Mouse (Mus musculus) liver, adult 2 months (tissue): ENCODE measurements at regions not wholly inside any gene's neighbourhood (a gene's known extent, or its start where the extent isn't known, plus 50 kb on each side); places are given as distances from the start of the nearest gene placed in this dataset.

Experiments
- DNase-seq: peaks from one replicate; pipeline ENCODE4 v3.0.0-alpha.2; 2011; ENCODE audit warnings: low read depth, low spot score; ENCODE audit errors: extremely low read depth
- H3K27ac ChIP-seq: fragments of 200-500 bp; replicated peaks from 2 replicates; pipeline ENCODE4 v1.5.1; 2012; ENCODE audit warnings: low read depth, mild to moderate bottlenecking, control low read depth, inconsistent platforms, low read length; ENCODE audit not compliant: insufficient read depth
- H3K27me3 ChIP-seq: fragments of 200-500 bp; 2 replicates; pipeline ENCODE4 v1.6.1; 2012; ENCODE audit warnings: mild to moderate bottlenecking, moderate library complexity, low read length, inconsistent platforms; ENCODE audit not compliant: control insufficient read depth, insufficient read depth
- H3K36me3 ChIP-seq: fragments of 200-500 bp; 2 replicates; pipeline ENCODE4 v1.6.1; 2012; ENCODE audit warnings: low read length, inconsistent platforms; ENCODE audit not compliant: control insufficient read depth, insufficient read depth
- H3K4me1 ChIP-seq: fragments of 200-500 bp; 2 replicates; pipeline ENCODE4 v1.6.1; 2011; ENCODE audit warnings: low read length; ENCODE audit not compliant: control insufficient read depth, insufficient read depth
- H3K4me3 ChIP-seq: fragments of 200-500 bp; 2 replicates; pipeline ENCODE4 v1.5.1; 2011; ENCODE audit warnings: low read depth, mild to moderate bottlenecking, control low read depth, low read length, moderate library complexity; ENCODE audit not compliant: insufficient read depth
- H3K79me2 ChIP-seq: fragments of 200-500 bp; 2 replicates; pipeline ENCODE4 v1.6.1; 2012; ENCODE audit warnings: inconsistent platforms, mild to moderate bottlenecking, low read length, moderate library complexity; ENCODE audit not compliant: control insufficient read depth, insufficient read depth
- H3K9ac ChIP-seq: fragments of 200-500 bp; 2 replicates; pipeline ENCODE4 v1.6.1; 2012; ENCODE audit warnings: low read depth, mild to moderate bottlenecking, control low read depth, inconsistent platforms, low read length
- CTCF ChIP-seq: fragments of 200-500 bp; IDR thresholded peaks from 2 replicates; pipeline ENCODE4 v1.5.1; 2011; ENCODE audit warnings: low read depth, low read length, control low read depth
- POLR2A ChIP-seq: fragments of 200-500 bp; IDR thresholded peaks from 2 replicates; pipeline ENCODE4 v1.6.1; 2011; ENCODE audit warnings: low read length, control low read depth; ENCODE audit not compliant: insufficient read depth; ENCODE audit errors: extremely low read depth
- WGBS: fragments of 180-500 bp; shearing (Covaris S2); methylation state at CpG from one replicate; pipeline ENCODE4 v1.1.7; 2018; 5-methylcytosine and 5-hydroxymethylcytosine counted together

GRCm38 (mm10) chr1:57642131-57642530 lies 131.8 kb upstream of the Spats2l start:
- H3K4me3 ChIP-seq = no peak overlapping the region
- TF ChIP-seq CTCF = no peak
- no peak for TF ChIP-seq POLR2A
- H3K36me3 ChIP-seq = no peaks in the 10 kb centered on the region
- DNase-seq = no peak
- no peak overlapping the region for H3K27ac ChIP-seq
- no peak overlapping the region for H3K9ac ChIP-seq
- no peaks in the 10 kb centered on the region for H3K79me2 ChIP-seq
- 82% methylated on average over 5 of the region's 5 CpGs for WGBS
- no peaks in the 10 kb centered on the region for H3K4me1 ChIP-seq
- no peaks in the 10 kb centered on the region for H3K27me3 ChIP-seq

- 70% methylated on average over 6 of the region's 6 CpGs for WGBS
- Histone ChIP-seq H3K36me3 (no peaks in the 10 kb centered on the region), H3K9ac (no peak overlapping the region), H3K79me2 (no peaks in the 10 kb centered on the region), H3K4me3 (no peak overlapping the region), H3K27me3 (no peaks in the 10 kb centered on the region), H3K4me1 (no peaks in the 10 kb centered on the region), H3K27ac (no peak overlapping the region)
- no peak for TF ChIP-seq CTCF
- no peak for DNase-seq
Observed at GRCm38 (mm10) chr1:57643466-57644097, 130.4 kb upstream of the Spats2l start.

GRCm38 (mm10) chr1:57664962-57665361 lies 109.0 kb upstream of the Spats2l start:
- 74% methylated on average over 5 of the region's 5 CpGs for WGBS
- Histone ChIP-seq H3K36me3 (no peaks in the 10 kb centered on the region), H3K27ac (no peak overlapping the region), H3K9ac (no peak overlapping the region), H3K27me3 (no peaks in the 10 kb centered on the region), H3K4me3 (no peak overlapping the region), H3K4me1 (no peaks in the 10 kb centered on the region), H3K79me2 (no peaks in the 10 kb centered on the region)
- no peak for TF ChIP-seq POLR2A
- no peak for TF ChIP-seq CTCF
- no peak for DNase-seq

GRCm38 (mm10) chr1:57665724-57666123 lies 108.2 kb upstream of the Spats2l start:
- H3K36me3 ChIP-seq = no peaks in the 10 kb centered on the region
- WGBS = 65% methylated on average over 3 of the region's 3 CpGs
- H3K27me3 ChIP-seq = no peaks in the 10 kb centered on the region
- H3K4me1 ChIP-seq = no peaks in the 10 kb centered on the region
- no peak overlapping the region for H3K27ac ChIP-seq
- no peak overlapping the region for H3K9ac ChIP-seq
- TF ChIP-seq POLR2A (no peak), CTCF (no peak)
- no peaks in the 10 kb centered on the region for H3K79me2 ChIP-seq
- H3K4me3 ChIP-seq = no peak overlapping the region
- DNase-seq = no peak

GRCm38 (mm10) chr1:57666179-57666693 lies 107.7 kb upstream of the Spats2l start:
- Histone ChIP-seq H3K4me1 (no peaks in the 10 kb centered on the region), H3K27ac (no peak overlapping the region)
- 78% methylated on average over 6 of the region's 6 CpGs for WGBS

GRCm38 (mm10) chr1:57673415-57673814 lies 100.5 kb upstream of the Spats2l start:
- Histone ChIP-seq H3K79me2 (no peaks in the 10 kb centered on the region), H3K36me3 (no peaks in the 10 kb centered on the region), H3K27ac (no peak overlapping the region), H3K27me3 (no peaks in the 10 kb centered on the region), H3K9ac (no peak overlapping the region), H3K4me3 (no peak overlapping the region), H3K4me1 (no peaks in the 10 kb centered on the region)
- TF ChIP-seq POLR2A (no peak), CTCF (no peak)
- WGBS = 90% methylated on average over 2 of the region's 2 CpGs
- no peak for DNase-seq

More at GRCm38 (mm10) chr1:57666179-57666693, 107.7 kb upstream of the Spats2l start:
- DNase-seq = no peak
- Histone ChIP-seq H3K36me3 (no peaks in the 10 kb centered on the region), H3K27me3 (no peaks in the 10 kb centered on the region), H3K4me3 (no peak overlapping the region), H3K79me2 (no peaks in the 10 kb centered on the region), H3K9ac (no peak overlapping the region)
- no peak for TF ChIP-seq POLR2A
- no peak for TF ChIP-seq CTCF
